Mouse (Mus musculus) myocyte (in vitro differentiated cells): ENCODE data around the gene Slc22a26. TPM values are rescaled to one million over a fixed set of nuclear protein-coding genes. Genes with fewer than 3 reads are reported as not detected.
"Not testable (repeated sequence)": the region's sequence is repeated elsewhere in the genome, so short reads cannot be mapped to it uniquely, and the experiment has no call there.

Source experiments
- H3K27me3 ChIP-seq: one replicate; pipeline ENCODE4 v1.6.1; 2011; ENCODE audit not compliant: control insufficient read depth, insufficient read depth, insufficient read length
- H3K36me3 ChIP-seq: one replicate; pipeline ENCODE4 v1.6.1; 2011; ENCODE audit not compliant: control insufficient read depth, insufficient read depth
- H3K4me2 ChIP-seq: one replicate; pipeline ENCODE4 v1.6.1; 2011; ENCODE audit warnings: low read depth, control low read depth
- H3K4me3 ChIP-seq: one replicate; pipeline ENCODE4 v1.5.1; 2011; ENCODE audit warnings: mild to moderate bottlenecking, control low read depth, moderate library complexity
- H3K79me2 ChIP-seq: one replicate; pipeline ENCODE4 v1.6.1; 2011; ENCODE audit not compliant: control insufficient read depth, insufficient read depth
- H3ac ChIP-seq: one replicate; pipeline ENCODE4 v1.6.1; 2011; ENCODE audit not compliant: control insufficient read depth, insufficient read length
- CEBPB ChIP-seq: IDR thresholded peaks from 2 replicates; pipeline ENCODE4 v1.6.1; 2011; ENCODE audit warnings: mild to moderate bottlenecking, moderate library complexity; ENCODE audit not compliant: poor library complexity, insufficient read depth, severe bottlenecking
- E2F4 ChIP-seq: IDR thresholded peaks from one replicate; pipeline ENCODE4 v1.6.1; 2011; ENCODE audit warnings: mild to moderate bottlenecking, control low read depth, moderate library complexity; ENCODE audit not compliant: insufficient read depth
- MAX ChIP-seq: IDR thresholded peaks from one replicate; pipeline ENCODE4 v1.6.1; 2011; ENCODE audit warnings: low read depth, mild to moderate bottlenecking, control low read depth
- MYOD1 ChIP-seq, 3 experiments: IDR thresholded peaks; one replicate each; pipeline ENCODE4 v1.6.1; 2011; ENCODE audit warnings: control low read depth in 2 of 3, low read depth in 2 of 3, mild to moderate bottlenecking in 2 of 3, moderate library complexity in 1 of 3; ENCODE audit not compliant: insufficient read length in 2 of 3, control insufficient read depth in 1 of 3
- MYOG ChIP-seq, 3 experiments: IDR thresholded peaks; one replicate each; pipeline ENCODE4 v1.6.1; 2011; ENCODE audit warnings: control low read depth in 2 of 3, low read depth in 2 of 3, mild to moderate bottlenecking in 2 of 3; ENCODE audit not compliant: insufficient read length in 2 of 3, control insufficient read depth in 1 of 3, insufficient read depth in 1 of 3
- POLR2A ChIP-seq: IDR thresholded peaks from one replicate; pipeline ENCODE4 v1.6.1; 2011; ENCODE audit warnings: low read depth, mild to moderate bottlenecking, control low read depth, moderate library complexity; ENCODE audit not compliant: insufficient read length
- POLR2AphosphoS2 ChIP-seq: IDR thresholded peaks from one replicate; pipeline ENCODE4 v1.6.1; 2011; ENCODE audit warnings: low read depth, control low read depth; ENCODE audit not compliant: insufficient read length
- REST ChIP-seq: IDR thresholded peaks from one replicate; pipeline ENCODE4 v1.6.1; 2011; ENCODE audit warnings: mild to moderate bottlenecking, control low read depth, moderate library complexity; ENCODE audit not compliant: insufficient read depth, insufficient read length
- SRF ChIP-seq: IDR thresholded peaks from one replicate; pipeline ENCODE4 v1.6.1; 2011; ENCODE audit warnings: low read depth; ENCODE audit not compliant: control insufficient read depth, insufficient read length
- TCF12 ChIP-seq: IDR thresholded peaks from one replicate; pipeline ENCODE4 v1.6.1; 2011; ENCODE audit warnings: mild to moderate bottlenecking, control low read depth; ENCODE audit not compliant: poor library complexity, insufficient read depth, severe bottlenecking
- TCF3 ChIP-seq: IDR thresholded peaks from one replicate; pipeline ENCODE4 v1.6.1; 2011; ENCODE audit warnings: low read depth, control low read depth; ENCODE audit not compliant: insufficient read length
- USF1 ChIP-seq: IDR thresholded peaks from one replicate; pipeline ENCODE4 v1.6.1; 2011; ENCODE audit warnings: low read depth, mild to moderate bottlenecking, control low read depth, moderate library complexity
- polyA plus RNA-seq: library from polyadenylated mRNA; unstranded; fragments of >200 nt; fragmentation: generic; extraction: Trizol; gene quantifications from one replicate; pipeline ENCODE4 v1.2.1, GENCODE M21; 2012; ENCODE audit warnings: missing spikeins

Slc22a26 gene
- polyA plus RNA-seq, 1 experiment: not detected

DNA sequence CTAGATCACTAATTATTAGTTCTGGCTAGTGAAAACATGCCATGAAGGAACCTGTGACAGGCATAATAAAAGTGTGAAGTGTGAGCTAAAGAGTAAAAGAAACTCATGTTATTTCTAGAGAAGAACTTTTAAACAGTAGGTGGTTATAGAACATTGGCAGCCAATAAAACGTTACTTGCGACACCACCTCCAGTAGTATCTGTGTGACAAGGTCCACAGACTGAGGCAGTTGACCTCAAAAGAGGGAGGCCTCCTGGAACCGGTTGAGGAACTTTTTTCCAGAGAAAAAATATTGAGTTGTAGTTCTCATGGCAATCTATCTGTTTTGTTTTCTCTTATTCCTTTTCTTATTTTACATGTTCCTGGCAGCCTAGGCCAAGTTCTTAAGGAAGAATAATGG is 36.9 kb downstream of the Slc22a26 start:
- no peak overlapping the region for H3K4me3 ChIP-seq
- no peak for TF ChIP-seq MYOG (IDR thresholded peaks at IDR 0.05; ENCODE audit: control insufficient read depth in 1 of 3, insufficient read depth in 1 of 3, insufficient read length in 2 of 3, low read depth in 2 of 3)
- TF ChIP-seq TCF12: no peak
- no peak for TF ChIP-seq POLR2AphosphoS2
- no peak for TF ChIP-seq CEBPB
- TF ChIP-seq POLR2A: no peak
- no peak for TF ChIP-seq REST
- TF ChIP-seq TCF3: no peak
- TF ChIP-seq USF1: no peak
- TF ChIP-seq SRF: no peak
- TF ChIP-seq MAX: no peak
- TF ChIP-seq MYOD1 (IDR thresholded peaks at IDR 0.05; ENCODE audit: control insufficient read depth in 1 of 3, insufficient read length in 2 of 3, low read depth in 2 of 3): no peak
- TF ChIP-seq E2F4: no peak
- no peak overlapping the region for H3ac ChIP-seq
- no peaks in the 10 kb centered on the region for H3K27me3 ChIP-seq
- no peak overlapping the region for H3K4me2 ChIP-seq
- H3K36me3 ChIP-seq: no peaks in the 10 kb centered on the region
- H3K79me2 ChIP-seq: no peaks in the 10 kb centered on the region

DNA sequence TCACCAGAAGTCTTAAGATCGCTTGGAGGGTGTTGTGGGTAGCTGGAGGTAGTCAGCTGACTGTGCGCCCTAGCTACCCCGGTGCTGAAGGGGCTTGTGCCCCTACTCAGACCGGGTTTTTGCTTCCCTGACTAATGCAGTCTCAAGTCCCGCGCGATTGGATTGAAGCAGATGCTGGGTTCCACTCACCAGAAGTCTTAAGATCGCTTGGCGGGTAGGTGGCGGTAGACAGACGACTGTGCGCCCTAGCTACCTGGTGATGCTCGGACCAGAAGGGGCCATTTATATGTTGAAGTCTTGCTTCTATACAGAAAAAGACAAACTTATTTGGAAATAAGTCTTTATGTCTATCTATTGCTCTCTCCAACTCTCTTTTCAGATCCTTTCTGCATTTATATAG is 49.1 kb downstream of the Slc22a26 start:
- not testable (repeated sequence) for H3K79me2 ChIP-seq, H3K27me3 ChIP-seq, H3K4me3 ChIP-seq, H3ac ChIP-seq, H3K36me3 ChIP-seq, H3K4me2 ChIP-seq

Other genes with a start within 250 kb of the Slc22a26 start
- 64.5 TPM for gene Pla2g16, start 245.2 kb downstream of the Slc22a26 start, polyA plus RNA-seq
- gene Lgals12, start 195.5 kb downstream of the Slc22a26 start, polyA plus RNA-seq: 0.31 TPM
- gene Hrasls5, start 190.1 kb downstream of the Slc22a26 start, polyA plus RNA-seq: 0.05 TPM
- not detected for gene Slc22a19, start 91.4 kb downstream of the Slc22a26 start, polyA plus RNA-seq
- not detected for gene Slc22a27, start 163.4 kb upstream of the Slc22a26 start, polyA plus RNA-seq